ENCODE assay signal across 8 mouse cellular contexts in the genomic region with DNA sequence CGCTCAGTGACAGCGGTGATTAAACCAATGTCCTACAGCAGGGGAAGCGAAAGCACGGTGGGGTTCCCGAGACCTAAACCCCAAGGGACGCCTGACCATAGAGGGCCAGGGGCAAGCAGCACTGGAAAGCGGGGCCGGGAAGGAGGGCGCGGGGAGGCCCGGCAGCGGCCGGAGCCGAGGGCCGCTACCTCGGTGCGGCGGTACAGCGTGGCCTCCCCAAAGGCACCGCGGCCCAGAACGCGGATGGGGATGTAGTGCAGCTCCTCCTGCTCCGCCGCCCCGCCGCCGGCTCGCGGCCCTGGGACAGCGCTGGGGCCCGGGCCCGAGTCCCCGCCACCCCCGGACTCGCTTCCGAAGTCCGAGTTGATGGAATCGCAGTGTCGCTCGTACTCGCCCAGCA. TPM values are rescaled to one million over a fixed set of nuclear protein-coding genes. Genes with fewer than 3 reads are reported as not detected.
DNase-seq lines count a peak whose midpoint lies in the region; ATAC-seq and TF ChIP-seq lines count a peak whose summit lies in the region.

No protein-coding gene starts in this region.

- H3K27ac ChIP-seq in layer of hippocampus, adult 2 months = peak overlapping the region; percentile 96
- peak overlapping the region; percentile 75 for H3K27ac ChIP-seq in brown adipose tissue, adult 24 weeks (replicated peaks; ENCODE audit: low read depth, low read length)

- peaks cover 2% of the 10 kb centered on the region; the same call in 1 of the 2 replicates for H3K4me1 ChIP-seq in brown adipose tissue, adult 24 weeks (ENCODE audit: control insufficient read depth, insufficient read depth, insufficient read length, low read length)

- peak in 1 of 2 experiments; percentile 18 for DNase-seq in layer of hippocampus, adult 2 months (ENCODE audit: low spot score in 2 of 2)
- no peak for DNase-seq in layer of hippocampus, postnatal 10 days (ENCODE audit: low spot score in 2 of 2)
- DNase-seq in frontal cortex, postnatal 10 days (ENCODE audit: low spot score in 2 of 2) = no peak
- DNase-seq in B cell, adult 2 months = no peak
- no peak for DNase-seq in right cerebral cortex, postnatal 4 days

- peak; percentile 50 for ATAC-seq in granulocyte monocyte progenitor cell, adult 5-6 weeks (replicated peaks; ENCODE audit: poor library complexity, severe bottlenecking)
- peak; percentile 6; the same call in 1 of the 2 replicates for ATAC-seq in megakaryocyte, adult 5-6 weeks (ENCODE audit: poor library complexity, severe bottlenecking)

- peak overlapping the region; percentile 87 for H3K4me3 ChIP-seq in layer of hippocampus, adult 2 months
- peak overlapping the region; percentile 76 for H3K4me3 ChIP-seq in brown adipose tissue, adult 24 weeks (ENCODE audit: insufficient read depth, low read depth, low read length)

- TF ChIP-seq CTCF in layer of hippocampus, adult 2 months (conservative IDR thresholded peaks at IDR 0.05) = no peak

RNA-seq across cellular contexts. Expression of a gene that starts 0.3 kb away (rescaled TPM):
- total RNA-seq in layer of hippocampus, adult 2 months (2021) = 10 to 100 TPM; 34.2 to 35.5 TPM
- total RNA-seq in layer of hippocampus, postnatal 10 days (2021) = 10 to 100 TPM; 29.6 to 31.7 TPM
- 29.5 and 38.8 TPM in 2 replicates for polyA plus RNA-seq in brown adipose tissue, adult 24 weeks (2012; ENCODE audit: insufficient read depth, insufficient read length, missing spikeins)
- total RNA-seq in granulocyte monocyte progenitor cell, adult 5-6 weeks (2014; fragmentation: Nextera tagmentation) = 33.1 and 44.6 TPM in 2 replicates
- 24.1 and 26.6 TPM in 2 replicates for total RNA-seq in granulocyte monocyte progenitor cell, adult 5-6 weeks (2017)
- total RNA-seq in megakaryocyte, adult 5-6 weeks (2015) = 40.9 TPM in 2 replicates
- total RNA-seq in megakaryocyte, adult 5-6 weeks (2017) = 25.1 and 27.9 TPM in 2 replicates

RNA-seq across cellular contexts. Expression of a gene that starts 35.8 kb away (rescaled TPM):
- 100 to 1,000 TPM; 156 to 166 TPM for total RNA-seq in layer of hippocampus, adult 2 months (2021)
- 100 to 1,000 TPM; 147 to 155 TPM for total RNA-seq in layer of hippocampus, postnatal 10 days (2021)
- polyA plus RNA-seq in brown adipose tissue, adult 24 weeks (2012; ENCODE audit: insufficient read depth, insufficient read length, missing spikeins) = 96.7 and 126 TPM in 2 replicates
- 278 and 296 TPM in 2 replicates for total RNA-seq in granulocyte monocyte progenitor cell, adult 5-6 weeks (2014; fragmentation: Nextera tagmentation)
- 176 and 201 TPM in 2 replicates for total RNA-seq in granulocyte monocyte progenitor cell, adult 5-6 weeks (2017)
- 297 and 300 TPM in 2 replicates for total RNA-seq in megakaryocyte, adult 5-6 weeks (2015)
- total RNA-seq in megakaryocyte, adult 5-6 weeks (2017) = 128 and 157 TPM in 2 replicates

RNA-seq across cellular contexts. Expression of a gene that starts 50.4 kb away (rescaled TPM):
- total RNA-seq in layer of hippocampus, adult 2 months (2021) = 1 to 10 TPM; 1.2 to 1.3 TPM
- total RNA-seq in layer of hippocampus, postnatal 10 days (2021) = under 1 TPM; 0.33 to 0.71 TPM
- not detected in 2 replicates for polyA plus RNA-seq in brown adipose tissue, adult 24 weeks (2012; ENCODE audit: insufficient read depth, insufficient read length, missing spikeins)
- total RNA-seq in granulocyte monocyte progenitor cell, adult 5-6 weeks (2014; fragmentation: Nextera tagmentation) = not detected in 2 replicates
- not detected in 2 replicates for total RNA-seq in granulocyte monocyte progenitor cell, adult 5-6 weeks (2017)
- total RNA-seq in megakaryocyte, adult 5-6 weeks (2015) = not detected in 2 replicates
- 0.04 TPM in 1 of 2 replicates, not detected in the other for total RNA-seq in megakaryocyte, adult 5-6 weeks (2017)

RNA-seq across cellular contexts. Expression of a gene that starts 50.6 kb away (rescaled TPM):
- 10 to 100 TPM; 26.9 to 31.7 TPM for total RNA-seq in layer of hippocampus, adult 2 months (2021)
- total RNA-seq in layer of hippocampus, postnatal 10 days (2021) = 10 to 100 TPM; 30.6 to 31.9 TPM
- 60.1 and 79.2 TPM in 2 replicates for polyA plus RNA-seq in brown adipose tissue, adult 24 weeks (2012; ENCODE audit: insufficient read depth, insufficient read length, missing spikeins)
- 39.7 and 58.9 TPM in 2 replicates for total RNA-seq in granulocyte monocyte progenitor cell, adult 5-6 weeks (2014; fragmentation: Nextera tagmentation)
- total RNA-seq in granulocyte monocyte progenitor cell, adult 5-6 weeks (2017) = 34.6 and 69.2 TPM in 2 replicates
- total RNA-seq in megakaryocyte, adult 5-6 weeks (2015) = 40.9 and 41.2 TPM in 2 replicates
- 26.2 and 49.4 TPM in 2 replicates for total RNA-seq in megakaryocyte, adult 5-6 weeks (2017)
